15 mouse cellular contexts compared by ENCODE assay signal in the genomic region with DNA sequence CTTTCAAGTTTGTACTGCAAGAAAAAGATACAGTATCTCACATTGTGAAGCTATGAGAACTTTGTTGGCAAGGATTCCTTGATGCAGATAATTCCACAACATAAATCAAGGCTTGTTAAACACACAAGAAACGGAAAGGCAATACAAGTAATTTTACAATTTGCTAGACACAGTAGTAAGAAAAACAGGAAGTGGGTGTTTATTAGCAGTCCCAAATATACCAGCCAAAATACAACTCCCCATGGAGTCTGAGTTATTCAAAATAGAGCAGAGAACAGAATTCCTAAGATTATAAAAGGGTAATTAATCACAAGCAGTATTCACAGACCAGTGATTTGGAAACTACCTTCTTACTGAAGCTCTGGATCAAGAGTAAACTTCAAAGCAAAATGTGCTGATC.
DNase-seq lines count a peak whose midpoint lies in the region; ATAC-seq and TF ChIP-seq lines count a peak whose summit lies in the region.
"Had no signal": no experiment of that assay in that cellular context is flagged by ENCODE, and none has a peak within 500 bp of the region (broad histone marks: within the 10 kb centered on the region; RNA-seq: fewer than 3 reads in every experiment).

No protein-coding gene starts in this region.

- no peaks in the 10 kb centered on the region for H3K27me3 ChIP-seq in heart, embryonic 16.5 days (ENCODE audit: control insufficient read depth, insufficient read depth, low read length)
- no peaks in the 10 kb centered on the region for H3K27me3 ChIP-seq in limb, embryonic 14.5 days (ENCODE audit: control insufficient read depth, insufficient read depth, low read length)
- no peaks in the 10 kb centered on the region for H3K27me3 ChIP-seq in limb, embryonic 10.5 days (ENCODE audit: low read depth, poor library complexity, severe bottlenecking)
- H3K27me3 ChIP-seq in Patski: no peaks in the 10 kb centered on the region
- H3K27me3 ChIP-seq: midbrain, embryonic 13.5 days had no signal

- H3K4me3 ChIP-seq in heart, embryonic 16.5 days (ENCODE audit: low read length): no peak overlapping the region
- no peak overlapping the region for H3K4me3 ChIP-seq in limb, embryonic 14.5 days (replicated peaks; ENCODE audit: low read length)
- no peak overlapping the region for H3K4me3 ChIP-seq in limb, embryonic 10.5 days
- H3K4me3 ChIP-seq: midbrain, embryonic 13.5 days had no signal

- no peaks in the 10 kb centered on the region for H3K36me3 ChIP-seq in heart, embryonic 16.5 days (ENCODE audit: control insufficient read depth, insufficient read depth)
- H3K36me3 ChIP-seq in limb, embryonic 14.5 days (ENCODE audit: control insufficient read depth, insufficient read depth, low read length): no peaks in the 10 kb centered on the region
- H3K36me3 ChIP-seq in limb, embryonic 10.5 days: no peaks in the 10 kb centered on the region
- H3K36me3 ChIP-seq: G1E; midbrain, embryonic 13.5 days had no signal

- H3K4me1 ChIP-seq in heart, embryonic 16.5 days (ENCODE audit: control insufficient read depth, insufficient read depth, low read length): no peaks in the 10 kb centered on the region
- H3K4me1 ChIP-seq in limb, embryonic 14.5 days (ENCODE audit: control insufficient read depth, insufficient read depth, low read length): no peaks in the 10 kb centered on the region
- peaks cover 6% of the 10 kb centered on the region; the same call in 1 of the 2 replicates for H3K4me1 ChIP-seq in limb, embryonic 10.5 days
- H3K4me1 ChIP-seq: midbrain, embryonic 13.5 days had no signal

- H3K9ac ChIP-seq in heart, embryonic 16.5 days (ENCODE audit: low read length): no peak overlapping the region
- no peak overlapping the region for H3K9ac ChIP-seq in limb, embryonic 14.5 days (ENCODE audit: low read depth, low read length, severe bottlenecking)
- H3K9ac ChIP-seq: midbrain, embryonic 13.5 days had no signal

- no peak overlapping the region for H3K4me2 ChIP-seq in heart, embryonic 16.5 days (ENCODE audit: low read depth, low read length)
- H3K4me2 ChIP-seq in limb, embryonic 14.5 days (replicated peaks; ENCODE audit: low read depth, low read length, severe bottlenecking): no peak overlapping the region
- H3K4me2 ChIP-seq: liver, embryonic 11.5 days; midbrain, embryonic 13.5 days had no signal

- CTCF ChIA-PET in Patski (lab: Charles Lee): interaction anchor here (1.0 kb wide), 1 partner anchor 306 kb away, joined by 3 read pairs; no protein-coding TSS in a partner anchor

- WGBS in heart, embryonic 16.5 days: 51% methylated on average over 1 of the region's 1 CpGs
- 2% methylated on average over 1 of the region's 1 CpGs for WGBS in limb, embryonic 14.5 days
- WGBS in limb, embryonic 10.5 days: 48% methylated on average over 1 of the region's 1 CpGs

- in situ Hi-C loops in Patski (cut with MboI; ENCODE audit: low pct_unique_long_range_greater_than_20kb): no loop called here

- H3K27ac ChIP-seq in heart, embryonic 16.5 days (ENCODE audit: low read length): no peak overlapping the region
- H3K27ac ChIP-seq in limb, embryonic 14.5 days (replicated peaks; ENCODE audit: low read depth, low read length): no peak overlapping the region
- H3K27ac ChIP-seq in limb, embryonic 10.5 days: no peak overlapping the region
- H3K27ac ChIP-seq: hindbrain, postnatal 0 days; midbrain, embryonic 13.5 days had no signal

- peak; percentile 49; the same call in 1 of the 2 replicates for ATAC-seq in heart, embryonic 16.5 days (replicated peaks; ENCODE audit: extremely low read depth, insufficient read depth, low FRiP score)
- ATAC-seq in limb, embryonic 14.5 days (ENCODE audit: low FRiP score, low read depth): no peak
- peak; percentile 65 for ATAC-seq in Patski
- ATAC-seq: CD4-positive, CD25-positive, alpha-beta regulatory T cell, adult 4 months; hindbrain, postnatal 0 days; midbrain, embryonic 13.5 days had no signal

- POLR2A ChIA-PET in Patski (lab: Charles Lee): no interaction called here

- no peak for TF ChIP-seq POLR2A in limb, embryonic 14.5 days (IDR thresholded peaks at IDR 0.05; ENCODE audit: borderline replicate concordance, extremely low read depth, insufficient read depth, insufficient read length)

- no peak for TF ChIP-seq CTCF in Patski (IDR thresholded peaks at IDR 0.05)

- no peak for DNase-seq in heart, adult 11 months
- peak; percentile 5 for DNase-seq in limb, embryonic 14.5 days (ENCODE audit: low spot score)
- DNase-seq in limb, embryonic 10.5 days (ENCODE audit: low spot score): no peak
- peak; percentile 54 for DNase-seq in Patski (ENCODE audit: low read depth, low spot score)
- peak; percentile 15 for DNase-seq in lung, postnatal 10 days
- DNase-seq in retina, postnatal 1 day: no peak
- DNase-seq: cerebellum, postnatal 25 days; gastrocnemius, postnatal 14 days; thymus, postnatal 25 days had no signal

- H3K9me3 ChIP-seq in heart, embryonic 16.5 days (replicated peaks; ENCODE audit: control insufficient read depth, low read length): no peaks in the 10 kb centered on the region
- no peaks in the 10 kb centered on the region for H3K9me3 ChIP-seq in limb, embryonic 14.5 days (ENCODE audit: control insufficient read depth, low read length)
- H3K9me3 ChIP-seq in limb, embryonic 10.5 days (replicated peaks): no peaks in the 10 kb centered on the region
- H3K9me3 ChIP-seq: G1E; midbrain, embryonic 13.5 days had no signal

Comparison
In these comparisons a context has a peak if more than half of its experiments do, and no peak if none do; other contexts are left out.
1. DNase-seq: peak in limb, embryonic 14.5 days (single experiment), Patski (single experiment) and lung, postnatal 10 days (single experiment); none in heart, adult 11 months (single experiment), limb, embryonic 10.5 days (single experiment) and retina, postnatal 1 day (single experiment).